Mouse (Mus musculus) 416B (cell line): ENCODE measurements around the gene Tomm34.
A peak's percentile ranks its signal among the peaks of the same experiment; 100 is the strongest.

Source experiments
- DNase-seq: peaks from one replicate; pipeline ENCODE4 v3.0.0; 2011; ENCODE audit warnings: low read depth

Tomm34 gene

DNA sequence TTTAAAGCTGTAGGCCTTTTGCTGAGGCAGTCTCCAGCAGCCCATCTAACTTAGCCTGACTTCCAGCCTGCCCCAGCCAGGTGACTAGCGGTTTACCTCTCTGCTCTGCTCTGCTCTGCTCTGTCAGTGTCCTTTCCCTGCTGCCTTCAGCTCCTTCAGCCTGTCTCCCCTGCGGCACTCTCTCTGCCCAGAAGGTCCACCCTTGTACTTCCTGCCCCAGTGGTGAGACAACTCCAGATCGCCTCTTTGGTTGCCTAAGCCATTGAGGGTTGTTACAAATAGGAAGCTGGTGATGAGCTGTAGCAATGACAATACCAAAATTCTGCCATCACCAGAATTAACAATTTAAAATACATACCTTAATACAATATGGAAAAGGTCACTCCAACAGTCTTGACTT, 60.0 kb downstream of the Tomm34 start:
- peak; percentile 56 for DNase-seq

DNA sequence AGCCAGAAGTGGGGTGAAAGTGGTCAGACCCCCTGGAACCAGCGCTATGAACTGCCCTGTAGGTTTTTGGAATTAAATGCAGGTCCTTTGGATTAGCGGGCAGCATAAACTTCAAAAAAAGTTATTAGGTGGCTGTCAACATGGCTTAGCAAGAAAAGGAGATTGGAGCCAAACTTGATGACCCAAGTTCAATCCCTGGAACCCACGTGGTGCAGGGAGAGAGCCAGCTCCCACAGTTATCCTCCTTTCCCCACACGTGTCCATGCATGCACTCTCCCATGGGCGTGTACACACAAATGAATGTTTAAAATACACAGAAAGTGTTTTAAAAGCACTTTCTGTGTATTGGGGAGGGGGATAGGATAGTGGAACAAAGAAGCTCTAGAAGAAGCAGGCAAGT, 60.5 kb downstream of the Tomm34 start:
- no peak for DNase-seq

DNA sequence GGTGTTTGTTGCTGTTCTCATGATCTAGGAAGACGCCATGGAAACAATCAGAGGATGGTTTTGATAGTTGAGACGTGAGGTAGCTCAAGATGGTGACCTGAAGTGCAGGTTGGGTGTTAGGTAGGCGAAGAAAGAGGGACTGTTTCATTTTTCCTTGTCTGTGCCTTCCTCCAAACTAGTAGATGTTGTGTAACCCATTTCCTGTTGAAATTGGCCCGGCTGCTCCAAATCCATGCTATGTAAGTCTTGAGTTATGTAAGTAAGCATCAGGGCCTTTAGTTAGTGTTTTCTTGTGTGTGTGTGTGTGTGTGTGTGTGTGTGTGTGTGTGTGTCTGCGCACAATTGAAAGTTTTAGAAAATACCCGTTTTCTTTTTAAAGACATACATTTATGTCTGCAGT, 61.7 kb downstream of the Tomm34 start:
- DNase-seq = peak; percentile 68

DNA sequence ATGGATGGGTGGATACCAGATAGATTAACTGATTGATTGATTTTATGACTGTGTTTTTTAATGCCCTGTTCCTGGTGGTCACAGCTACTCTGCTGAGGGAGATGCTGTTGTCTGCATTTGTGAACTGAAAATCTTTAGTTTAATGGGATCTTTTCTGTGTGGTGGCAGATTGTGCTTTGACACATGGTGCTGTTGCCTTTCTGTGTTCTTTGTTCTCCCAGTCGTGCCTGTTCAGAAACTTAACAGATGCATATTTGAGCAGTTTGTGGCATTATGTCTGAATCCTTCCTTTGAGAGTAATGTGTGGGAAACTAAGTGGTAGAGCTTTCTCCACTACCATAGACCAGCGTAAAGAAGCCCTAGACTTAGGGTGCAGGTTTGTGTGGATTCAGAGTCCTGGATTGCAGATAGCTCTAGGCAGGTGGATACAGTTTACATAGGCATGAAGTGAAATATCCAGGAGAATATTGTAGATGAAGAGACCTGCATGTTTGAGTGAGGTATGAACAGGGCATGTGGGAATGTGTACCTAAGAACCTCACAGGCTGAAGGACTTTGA, 62.9 kb downstream of the Tomm34 start:
- no peak for DNase-seq

DNA sequence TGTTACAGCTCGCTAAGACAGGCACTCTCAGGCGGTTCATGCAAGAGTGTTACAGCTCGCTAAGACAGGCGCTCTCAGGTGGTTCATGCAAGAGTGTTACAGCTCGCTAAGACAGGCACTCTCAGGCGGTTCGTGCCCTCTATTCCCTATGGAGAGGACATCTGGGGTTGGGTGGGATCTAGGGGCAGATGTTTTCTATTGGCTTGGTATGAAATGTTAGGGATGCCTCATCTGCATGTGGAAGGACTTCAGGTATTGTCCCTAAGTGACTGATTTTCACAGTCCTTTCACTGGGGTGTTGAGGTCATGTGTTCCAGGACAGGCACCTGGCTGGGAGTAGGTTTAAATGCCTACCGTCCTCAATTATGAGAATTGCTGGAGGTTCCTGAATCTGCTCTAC, 63.4 kb downstream of the Tomm34 start:
- DNase-seq = no peak

DNA sequence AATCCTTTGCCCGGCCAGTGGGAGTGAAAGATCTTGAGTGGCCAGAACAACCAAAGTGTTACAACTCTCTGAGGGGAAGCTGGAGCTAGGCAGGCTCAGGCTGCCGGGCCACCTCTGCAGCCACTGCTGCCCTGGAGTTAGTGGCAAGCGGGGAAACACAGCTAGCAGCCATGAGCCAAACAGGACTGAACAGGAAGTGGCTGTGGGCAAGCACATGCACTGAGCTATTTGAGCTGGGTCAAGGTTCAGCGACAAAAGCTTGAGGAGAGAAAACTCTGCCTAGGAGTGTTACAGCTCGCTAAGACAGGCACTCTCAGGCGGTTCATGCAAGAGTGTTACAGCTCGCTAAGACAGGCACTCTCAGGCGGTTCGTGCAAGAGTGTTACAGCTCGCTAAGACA, 64.0 kb downstream of the Tomm34 start:
- DNase-seq = peak; percentile 77

DNA sequence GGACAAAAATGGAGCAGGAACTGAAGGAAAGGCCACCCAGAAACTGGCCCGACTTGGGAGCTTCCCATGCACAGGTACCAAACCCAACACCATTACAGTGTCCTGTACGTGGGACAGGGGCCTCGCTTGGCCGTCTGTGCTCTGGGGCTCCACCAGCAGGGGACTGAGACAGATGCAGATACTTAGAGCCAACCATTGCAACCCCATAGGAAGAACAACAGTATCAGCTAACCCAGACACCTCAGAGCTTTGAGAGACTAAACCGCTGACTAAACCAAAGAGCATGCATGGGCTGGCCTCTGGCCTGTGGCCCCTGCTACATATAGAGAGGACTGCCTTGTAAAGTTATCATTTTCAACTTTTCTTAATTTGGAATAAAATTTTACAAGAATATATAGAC, 66.5 kb downstream of the Tomm34 start:
- DNase-seq = no peak
